Mouse (Mus musculus): ENCODE measurements around the gene Gfra1. TPM values are rescaled to one million over a fixed set of nuclear protein-coding genes. Genes with fewer than 3 reads are reported as not detected.

Gfra1 gene
- polyA plus RNA-seq, 1 experiment from 2014 or later = 9.5 TPM

- Histone ChIP-seq H3K27ac (no peak overlapping the region), H3K9ac (no peak overlapping the region), H3K36me3 (no peaks in the 10 kb centered on the region), H3K4me3 (no peak overlapping the region), H3K4me1 (no peaks in the 10 kb centered on the region), H3K9me3 (no peaks in the 10 kb centered on the region), H3K27me3 (no peaks in the 10 kb centered on the region), H3K4me2 (no peak overlapping the region)
- WGBS = 78% methylated on average over 13 of the region's 13 CpGs
- no peak for ATAC-seq (ENCODE audit: borderline replicate concordance, extremely low read depth, low FRiP score, low TSS enrichment)
Measured at GRCm38 (mm10) chr19:58353260-58353870, 102.3 kb downstream of the Gfra1 start.

GRCm38 (mm10) chr19:58349890-58350408 is 105.8 kb downstream of the Gfra1 start:
- Histone ChIP-seq H3K27ac (no peak overlapping the region), H3K4me2 (no peak overlapping the region), H3K9ac (no peak overlapping the region), H3K4me1 (no peaks in the 10 kb centered on the region), H3K36me3 (no peaks in the 10 kb centered on the region), H3K9me3 (no peaks in the 10 kb centered on the region), H3K27me3 (no peaks in the 10 kb centered on the region), H3K4me3 (no peak overlapping the region)
- ATAC-seq (ENCODE audit: borderline replicate concordance, extremely low read depth, low FRiP score, low TSS enrichment) = no peak
- 61% methylated on average over 5 of the region's 5 CpGs for WGBS

- H3K4me2 ChIP-seq = no peak overlapping the region
- no peaks in the 10 kb centered on the region for H3K27me3 ChIP-seq
- no peaks in the 10 kb centered on the region for H3K4me1 ChIP-seq
- H3K9ac ChIP-seq = no peak overlapping the region
- no peak for ATAC-seq (ENCODE audit: borderline replicate concordance, extremely low read depth, low FRiP score, low TSS enrichment)
- no peak overlapping the region for H3K27ac ChIP-seq
- 75% methylated on average over 7 of the region's 7 CpGs for WGBS
- no peaks in the 10 kb centered on the region for H3K9me3 ChIP-seq
- H3K36me3 ChIP-seq = no peaks in the 10 kb centered on the region
- no peak overlapping the region for H3K4me3 ChIP-seq
Measured at GRCm38 (mm10) chr19:58345137-58345536, 110.6 kb downstream of the Gfra1 start.

- ATAC-seq (ENCODE audit: borderline replicate concordance, extremely low read depth, low FRiP score, low TSS enrichment) = no peak
- Histone ChIP-seq H3K27ac (no peak overlapping the region), H3K36me3 (no peaks in the 10 kb centered on the region), H3K4me2 (no peak overlapping the region), H3K4me3 (no peak overlapping the region), H3K27me3 (no peaks in the 10 kb centered on the region), H3K4me1 (no peaks in the 10 kb centered on the region), H3K9me3 (no peaks in the 10 kb centered on the region), H3K9ac (no peak overlapping the region)
- 75% methylated on average over 4 of the region's 4 CpGs for WGBS
Measured at GRCm38 (mm10) chr19:58341351-58341750, 114.4 kb downstream of the Gfra1 start.

- 79% methylated on average over 8 of the region's 8 CpGs for WGBS
- Histone ChIP-seq H3K27ac (no peak overlapping the region), H3K4me3 (no peak overlapping the region), H3K36me3 (no peaks in the 10 kb centered on the region), H3K9ac (no peak overlapping the region), H3K27me3 (no peaks in the 10 kb centered on the region), H3K4me1 (no peaks in the 10 kb centered on the region), H3K4me2 (no peak overlapping the region), H3K9me3 (no peaks in the 10 kb centered on the region)
- no peak for ATAC-seq (ENCODE audit: borderline replicate concordance, extremely low read depth, low FRiP score, low TSS enrichment)
Measured at GRCm38 (mm10) chr19:58340221-58340620, 115.5 kb downstream of the Gfra1 start.

- 83% methylated on average over 6 of the region's 6 CpGs for WGBS
- Histone ChIP-seq H3K9me3 (no peaks in the 10 kb centered on the region), H3K4me3 (no peak overlapping the region), H3K4me2 (no peak overlapping the region), H3K9ac (no peak overlapping the region), H3K36me3 (no peaks in the 10 kb centered on the region), H3K27me3 (no peaks in the 10 kb centered on the region), H3K27ac (no peak overlapping the region), H3K4me1 (no peaks in the 10 kb centered on the region)
- no peak; the same call in 1 of the 2 replicates for ATAC-seq (ENCODE audit: borderline replicate concordance, extremely low read depth, low FRiP score, low TSS enrichment)
Measured at GRCm38 (mm10) chr19:58336802-58337201, 118.9 kb downstream of the Gfra1 start.

GRCm38 (mm10) chr19:58335585-58336530 is 119.9 kb downstream of the Gfra1 start:
- whole genome bisulfite sequencing = 57% methylated on average over 12 of the region's 12 CpGs
- Histone ChIP-seq H3K36me3 (no peaks in the 10 kb centered on the region), H3K9ac (no peak overlapping the region), H3K4me1 (no peaks in the 10 kb centered on the region), H3K9me3 (no peaks in the 10 kb centered on the region), H3K4me3 (no peak overlapping the region), H3K27me3 (no peaks in the 10 kb centered on the region), H3K27ac (no peak overlapping the region), H3K4me2 (no peak overlapping the region)
- no peak for ATAC-seq (ENCODE audit: borderline replicate concordance, extremely low read depth, low FRiP score, low TSS enrichment)

- no peak overlapping the region for H3K4me2 ChIP-seq
- no peak overlapping the region for H3K4me3 ChIP-seq
- H3K4me1 ChIP-seq = no peaks in the 10 kb centered on the region
- no peaks in the 10 kb centered on the region for H3K27me3 ChIP-seq
- no peak overlapping the region for H3K9ac ChIP-seq
- H3K36me3 ChIP-seq = no peaks in the 10 kb centered on the region
- no peak for ATAC-seq (ENCODE audit: borderline replicate concordance, extremely low read depth, low FRiP score, low TSS enrichment)
- 27% methylated on average over 5 of the region's 5 CpGs for WGBS
- no peaks in the 10 kb centered on the region for H3K9me3 ChIP-seq
- no peak overlapping the region for H3K27ac ChIP-seq
Measured at GRCm38 (mm10) chr19:58329305-58329704, 126.4 kb downstream of the Gfra1 start.

- H3K4me2 ChIP-seq = no peak overlapping the region
- no peak overlapping the region for H3K4me3 ChIP-seq
- H3K27me3 ChIP-seq = no peaks in the 10 kb centered on the region
- no peaks in the 10 kb centered on the region for H3K4me1 ChIP-seq
- H3K27ac ChIP-seq = no peak overlapping the region
- H3K36me3 ChIP-seq = no peaks in the 10 kb centered on the region
- no peaks in the 10 kb centered on the region for H3K9me3 ChIP-seq
- H3K9ac ChIP-seq = no peak overlapping the region
- no peak for ATAC-seq (ENCODE audit: borderline replicate concordance, extremely low read depth, low FRiP score, low TSS enrichment)
- 46% methylated on average over 5 of the region's 5 CpGs for WGBS
Measured at GRCm38 (mm10) chr19:58328014-58328413, 127.7 kb downstream of the Gfra1 start.

- no peak overlapping the region for H3K27ac ChIP-seq
Measured at GRCm38 (mm10) chr19:58316474-58316873, 139.2 kb downstream of the Gfra1 start.

GRCm38 (mm10) chr19:58315681-58316080 is 140.0 kb downstream of the Gfra1 start:
- Histone ChIP-seq H3K4me1 (no peaks in the 10 kb centered on the region), H3K9ac (no peak overlapping the region), H3K27ac (no peak overlapping the region), H3K4me3 (no peak overlapping the region), H3K36me3 (no peaks in the 10 kb centered on the region), H3K4me2 (no peak overlapping the region), H3K9me3 (no peaks in the 10 kb centered on the region), H3K27me3 (no peaks in the 10 kb centered on the region)
- WGBS = 91% methylated on average over 5 of the region's 5 CpGs
- ATAC-seq (ENCODE audit: borderline replicate concordance, extremely low read depth, low FRiP score, low TSS enrichment) = no peak

More at GRCm38 (mm10) chr19:58316474-58316873, 139.2 kb downstream of the Gfra1 start:
- Histone ChIP-seq H3K9me3 (no peaks in the 10 kb centered on the region), H3K27me3 (no peaks in the 10 kb centered on the region), H3K4me3 (no peak overlapping the region), H3K36me3 (no peaks in the 10 kb centered on the region), H3K4me1 (no peaks in the 10 kb centered on the region), H3K4me2 (no peak overlapping the region), H3K9ac (no peak overlapping the region)
- no peak for ATAC-seq (ENCODE audit: borderline replicate concordance, extremely low read depth, low FRiP score, low TSS enrichment)
- 73% methylated on average over 5 of the region's 5 CpGs for WGBS

- no peak overlapping the region for H3K27ac ChIP-seq
- no peaks in the 10 kb centered on the region for H3K27me3 ChIP-seq
- no peaks in the 10 kb centered on the region for H3K9me3 ChIP-seq
- H3K9ac ChIP-seq = no peak overlapping the region
- ATAC-seq (ENCODE audit: borderline replicate concordance, extremely low read depth, low FRiP score, low TSS enrichment) = no peak
- 83% methylated on average over 5 of the region's 5 CpGs for WGBS
- no peaks in the 10 kb centered on the region for H3K4me1 ChIP-seq
- no peak overlapping the region for H3K4me3 ChIP-seq
- no peaks in the 10 kb centered on the region for H3K36me3 ChIP-seq
- no peak overlapping the region for H3K4me2 ChIP-seq
Measured at GRCm38 (mm10) chr19:58314631-58315030, 141.1 kb downstream of the Gfra1 start.

All from lung, embryonic 15.5 days (tissue).